21 mouse cellular contexts compared by ENCODE assay signal in the genomic region with DNA sequence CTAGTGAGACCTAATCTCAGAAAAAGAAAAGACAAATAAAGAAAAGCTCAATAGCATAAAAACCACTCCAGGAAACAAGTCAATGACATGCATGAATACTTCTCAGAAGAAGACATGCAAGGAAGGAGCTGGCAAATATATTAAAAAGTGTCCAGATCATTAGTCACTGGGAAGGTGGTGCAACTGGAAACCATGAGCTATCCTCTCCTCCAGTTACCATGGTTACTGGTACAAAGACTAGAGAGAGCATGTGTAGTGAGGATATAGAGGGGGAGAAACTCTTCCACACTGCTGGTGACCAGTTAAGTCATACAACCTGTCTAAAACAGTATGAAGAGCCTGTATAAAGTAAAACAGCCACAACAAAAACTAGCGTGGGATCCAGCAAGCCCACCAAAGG. TPM values are rescaled to one million over a fixed set of nuclear protein-coding genes. Genes with fewer than 3 reads are reported as not detected.
DNase-seq lines count a peak whose midpoint lies in the region; ATAC-seq lines count a peak whose summit lies in the region.
"Had no signal": no experiment of that assay in that cellular context is flagged by ENCODE, and none has a peak within 500 bp of the region (broad histone marks: within the 10 kb centered on the region; RNA-seq: fewer than 3 reads in every experiment).

No protein-coding gene starts in this region.

- H3K4me2 ChIP-seq in kidney, embryonic 15.5 days = no peak overlapping the region
- H3K4me2 ChIP-seq: embryonic facial prominence, embryonic 12.5 days; forebrain, embryonic 13.5 days; forebrain, embryonic 15.5 days had no signal

- peaks cover 6% of the 10 kb centered on the region for H3K4me1 ChIP-seq in kidney, embryonic 15.5 days
- H3K4me1 ChIP-seq in megakaryocyte, embryonic 14.5 days = peaks cover 43% of the 10 kb centered on the region
- H3K4me1 ChIP-seq: embryonic facial prominence, embryonic 10.5 days; embryonic facial prominence, embryonic 12.5 days; forebrain, embryonic 15.5 days had no signal

- ATAC-seq in kidney, embryonic 15.5 days (replicated peaks; ENCODE audit: low FRiP score) = peak; percentile 46; the same call in 1 of the 2 replicates
- ATAC-seq in megakaryocyte, adult 5-6 weeks (ENCODE audit: poor library complexity, severe bottlenecking) = no peak
- ATAC-seq: activated CD4-positive, CD25-positive, alpha-beta regulatory T cell, adult 4 months; forebrain, embryonic 13.5 days; forebrain, embryonic 15.5 days; forebrain, postnatal 0 days had no signal

- no peak overlapping the region for H3K4me3 ChIP-seq in kidney, embryonic 15.5 days (replicated peaks)
- peak overlapping the region; percentile 30 for H3K4me3 ChIP-seq in megakaryocyte, embryonic 14.5 days (replicated peaks)
- H3K4me3 ChIP-seq: embryonic facial prominence, embryonic 10.5 days; embryonic facial prominence, embryonic 12.5 days; forebrain, embryonic 13.5 days; forebrain, embryonic 15.5 days had no signal

- no peak for DNase-seq in kidney, adult 8-10 months
- DNase-seq in brain, adult 2 months (ENCODE audit: low read depth, low spot score) = peak; percentile 12
- DNase-seq in cerebellum, adult 9-10 months = no peak
- DNase-seq: adrenal gland, adult 8-10 months; adrenal gland, postnatal 14 days; adrenal gland, postnatal 36 days; cerebellum, adult 11 months; cerebellum, adult 18-20 months; cerebellum, adult 8-10 months; cerebellum, postnatal 10 days; cerebellum, postnatal 25 days; forebrain, postnatal 0 days had no signal

- no peaks in the 10 kb centered on the region for H3K27me3 ChIP-seq in kidney, embryonic 15.5 days
- no peaks in the 10 kb centered on the region for H3K27me3 ChIP-seq in megakaryocyte, embryonic 14.5 days (replicated peaks)
- H3K27me3 ChIP-seq: embryonic facial prominence, embryonic 12.5 days; forebrain, embryonic 13.5 days; forebrain, embryonic 15.5 days had no signal

- 78% methylated on average over 1 of the region's 1 CpGs for WGBS in kidney, embryonic 15.5 days

- no peak overlapping the region for H3K27ac ChIP-seq in kidney, embryonic 15.5 days
- H3K27ac ChIP-seq: embryonic facial prominence, embryonic 10.5 days; embryonic facial prominence, embryonic 12.5 days; forebrain, embryonic 13.5 days; forebrain, embryonic 15.5 days had no signal

- H3K9ac ChIP-seq in kidney, embryonic 15.5 days = no peak overlapping the region
- H3K9ac ChIP-seq: embryonic facial prominence, embryonic 12.5 days; forebrain, embryonic 13.5 days; forebrain, embryonic 15.5 days; forebrain, postnatal 0 days had no signal

- H3K9me3 ChIP-seq in kidney, embryonic 15.5 days (replicated peaks) = no peaks in the 10 kb centered on the region
- H3K9me3 ChIP-seq in megakaryocyte, embryonic 14.5 days = peaks cover 7% of the 10 kb centered on the region
- H3K9me3 ChIP-seq: embryonic facial prominence, embryonic 12.5 days; forebrain, embryonic 15.5 days had no signal

- no peaks in the 10 kb centered on the region for H3K36me3 ChIP-seq in kidney, embryonic 15.5 days
- H3K36me3 ChIP-seq in megakaryocyte, embryonic 14.5 days (replicated peaks; ENCODE audit: low read length) = peaks cover 57% of the 10 kb centered on the region
- H3K36me3 ChIP-seq: embryonic facial prominence, embryonic 10.5 days; embryonic facial prominence, embryonic 12.5 days; forebrain, embryonic 15.5 days had no signal

RNA-seq across cellular contexts. Expression of a gene that starts 21.2 kb away (rescaled TPM):
- polyA plus RNA-seq in kidney, embryonic 15.5 days (2015; fragmentation: Nextera tagmentation; extraction: Ambion mirVana) = 47.5 and 97.3 TPM in 2 replicates
- 66.2 and 90.1 TPM in 2 replicates for polyA plus RNA-seq in megakaryocyte, embryonic 14.5 days (2012; ENCODE audit: insufficient read depth, low replicate concordance)
- total RNA-seq in megakaryocyte, adult 5-6 weeks (2015) = 1.6 and 1.9 TPM in 2 replicates
- total RNA-seq in megakaryocyte, adult 5-6 weeks (2017) = 2.4 and 5.0 TPM in 2 replicates
- total RNA-seq: MEL had no signal
